Mouse (Mus musculus) testis, adult 2 months (tissue): ENCODE data around the gene Tldc2. TPM values are rescaled to one million over a fixed set of nuclear protein-coding genes. Genes with fewer than 3 reads are reported as not detected.

Experiments
- H3K27ac ChIP-seq: fragments of 200-500 bp; 2 replicates; pipeline ENCODE4 v1.5.1; 2012; ENCODE audit warnings: low read depth, low read length; ENCODE audit not compliant: control insufficient read depth, insufficient read depth
- H3K27me3 ChIP-seq: fragments of 200-500 bp; 2 replicates; pipeline ENCODE4 v1.6.1; 2012; ENCODE audit warnings: mild to moderate bottlenecking, low read length, moderate library complexity; ENCODE audit not compliant: control insufficient read depth, insufficient read depth
- H3K36me3 ChIP-seq: fragments of 200-500 bp; 2 replicates; pipeline ENCODE4 v1.6.1; 2012; ENCODE audit warnings: mild to moderate bottlenecking, low read length; ENCODE audit not compliant: control insufficient read depth, insufficient read depth
- H3K4me1 ChIP-seq: fragments of 200-500 bp; 2 replicates; pipeline ENCODE4 v1.6.1; 2012; ENCODE audit warnings: low read length; ENCODE audit not compliant: control insufficient read depth, insufficient read depth
- H3K4me3 ChIP-seq: fragments of 200-500 bp; 2 replicates; pipeline ENCODE4 v1.5.1; 2012; ENCODE audit warnings: low read depth, mild to moderate bottlenecking, low read length, moderate library complexity, mixed read lengths; ENCODE audit not compliant: control insufficient read depth
- CTCF ChIP-seq: fragments of 200-500 bp; IDR thresholded peaks from 2 replicates; pipeline ENCODE4 v1.5.1; 2012; ENCODE audit warnings: low read depth, mild to moderate bottlenecking, inconsistent platforms, low read length, moderate library complexity; ENCODE audit not compliant: control insufficient read depth, insufficient read depth, insufficient replicate concordance
- POLR2A ChIP-seq: fragments of 200-500 bp; IDR thresholded peaks from 2 replicates; pipeline ENCODE4 v1.6.1; 2012; ENCODE audit warnings: low read depth, mild to moderate bottlenecking, inconsistent platforms, low read length, moderate library complexity; ENCODE audit not compliant: control insufficient read depth
- polyA plus RNA-seq: library from polyadenylated mRNA; depleted of rRNA; stranded (reverse); fragments of >200 nt; gene quantifications from 2 replicates; pipeline ENCODE4 v1.2.3, GENCODE M21; 2012

Tldc2 gene
- polyA plus RNA-seq, 1 experiment: not detected

DNA sequence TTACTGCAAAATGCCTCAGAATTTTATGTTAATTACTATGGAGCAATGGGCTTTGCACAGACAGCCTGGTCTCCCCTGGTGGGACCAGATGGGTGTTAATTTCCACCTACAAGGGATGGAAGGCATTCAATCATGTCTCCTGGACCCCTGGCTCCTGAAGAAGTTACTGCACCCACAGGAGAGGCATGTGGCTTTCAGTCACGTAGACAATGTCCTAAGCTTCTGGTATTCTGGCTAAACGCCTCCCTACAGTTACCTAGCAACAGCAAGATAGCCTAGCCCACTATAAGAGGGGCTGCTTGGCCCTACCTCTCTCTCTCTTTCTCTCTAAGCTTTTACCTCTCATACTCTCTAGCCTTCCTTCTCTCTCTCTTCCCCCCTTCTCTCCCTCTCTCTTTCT is 15.4 kb downstream of the Tldc2 start:
- Histone ChIP-seq H3K4me1 (no peaks in the 10 kb centered on the region), H3K36me3 (no peaks in the 10 kb centered on the region), H3K4me3 (no peak overlapping the region), H3K27ac (no peak overlapping the region), H3K27me3 (no peaks in the 10 kb centered on the region)
- no peak for TF ChIP-seq CTCF
- TF ChIP-seq POLR2A: no peak

DNA sequence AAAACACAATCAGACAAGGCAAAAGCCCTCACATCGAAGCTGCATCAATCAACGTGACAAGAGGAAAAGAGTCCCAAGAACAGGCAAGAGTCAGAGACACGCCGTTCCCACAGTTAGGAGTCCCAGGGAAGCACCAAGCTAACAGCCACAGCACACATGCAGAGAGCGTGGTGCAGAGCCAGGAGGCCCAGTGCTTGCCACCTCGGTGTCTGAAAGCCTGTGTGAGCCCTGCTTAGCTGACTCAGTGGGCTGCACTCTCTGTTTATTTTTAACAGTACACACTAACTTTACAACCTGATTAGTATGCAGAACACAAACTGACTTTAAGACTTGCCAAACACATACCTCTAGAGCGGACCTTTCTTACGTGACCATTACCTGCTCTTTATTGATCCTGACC is 17.6 kb downstream of the Tldc2 start:
- H3K27me3 ChIP-seq: no peaks in the 10 kb centered on the region
- H3K4me3 ChIP-seq: no peak overlapping the region
- no peaks in the 10 kb centered on the region for H3K4me1 ChIP-seq
- no peaks in the 10 kb centered on the region for H3K36me3 ChIP-seq
- TF ChIP-seq POLR2A (no peak), CTCF (no peak)
- no peak overlapping the region for H3K27ac ChIP-seq

DNA sequence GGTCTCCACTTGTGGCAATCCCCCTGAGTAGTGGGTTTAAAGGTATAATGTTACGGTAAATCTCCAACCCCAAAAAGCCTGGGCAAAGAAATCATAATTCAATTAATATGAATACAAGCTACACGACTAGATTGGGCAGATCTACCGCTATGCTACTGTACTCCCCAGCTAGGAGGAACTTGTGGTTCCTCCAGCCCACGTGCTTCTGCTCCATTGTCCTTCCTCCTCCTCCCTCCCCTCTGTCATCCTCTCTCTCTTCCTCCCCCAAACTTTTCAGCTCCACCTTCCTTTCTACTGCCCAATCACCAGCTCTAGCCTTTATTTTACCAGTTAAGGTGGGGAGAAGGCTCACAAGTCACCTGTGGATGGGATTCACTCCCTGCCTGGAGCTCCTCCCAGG is 21.4 kb downstream of the Tldc2 start:
- no peak overlapping the region for H3K27ac ChIP-seq
- no peaks in the 10 kb centered on the region for H3K4me1 ChIP-seq
- no peaks in the 10 kb centered on the region for H3K27me3 ChIP-seq
- no peak for TF ChIP-seq CTCF
- no peak for TF ChIP-seq POLR2A
- no peaks in the 10 kb centered on the region for H3K36me3 ChIP-seq
- no peak overlapping the region for H3K4me3 ChIP-seq

DNA sequence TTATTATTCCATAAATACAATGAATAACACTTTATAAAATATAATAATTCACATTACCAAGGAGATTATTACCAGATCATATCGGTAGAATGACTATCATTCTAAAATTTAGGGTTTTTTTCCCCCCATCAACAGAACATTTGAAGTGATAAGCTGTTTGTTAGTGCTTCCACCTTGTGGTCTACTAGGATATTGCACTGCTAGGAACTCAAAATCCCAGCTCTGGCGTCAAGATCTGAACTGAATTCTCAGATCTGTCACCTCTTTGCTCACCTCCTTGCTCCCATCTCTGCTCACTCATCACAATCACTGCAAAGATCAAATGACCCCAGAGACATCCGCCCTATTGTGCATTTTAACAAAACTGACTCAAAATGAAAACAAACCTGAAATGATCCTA is 30.1 kb downstream of the Tldc2 start:
- TF ChIP-seq POLR2A (no peak), CTCF (no peak)
- H3K36me3 ChIP-seq: no peaks in the 10 kb centered on the region
- no peak overlapping the region for H3K4me3 ChIP-seq
- no peaks in the 10 kb centered on the region for H3K4me1 ChIP-seq
- H3K27me3 ChIP-seq: no peaks in the 10 kb centered on the region
- H3K27ac ChIP-seq: no peak overlapping the region

DNA sequence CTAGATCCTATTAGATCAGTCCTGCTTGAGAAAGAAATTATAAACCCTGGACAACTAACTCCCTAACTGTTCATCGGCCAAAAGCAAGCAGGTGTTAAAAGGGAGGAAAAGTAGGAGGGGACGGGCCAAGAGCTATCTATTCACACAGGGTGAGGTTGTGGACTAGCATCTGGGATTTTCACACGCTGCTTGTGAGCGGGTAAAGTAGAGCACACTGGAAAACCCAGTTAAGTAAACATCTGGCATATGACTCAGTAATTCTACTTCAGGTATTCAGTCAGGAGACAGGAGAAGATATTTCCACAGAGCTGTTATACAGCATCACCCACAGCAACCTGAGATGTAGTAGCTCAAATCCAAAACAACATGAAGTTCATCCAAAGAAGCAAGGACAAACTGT is 31.7 kb downstream of the Tldc2 start:
- no peaks in the 10 kb centered on the region for H3K4me1 ChIP-seq
- H3K36me3 ChIP-seq: no peaks in the 10 kb centered on the region
- no peak overlapping the region for H3K27ac ChIP-seq
- no peak overlapping the region for H3K4me3 ChIP-seq
- TF ChIP-seq POLR2A: no peak
- no peak for TF ChIP-seq CTCF
- no peaks in the 10 kb centered on the region for H3K27me3 ChIP-seq

DNA sequence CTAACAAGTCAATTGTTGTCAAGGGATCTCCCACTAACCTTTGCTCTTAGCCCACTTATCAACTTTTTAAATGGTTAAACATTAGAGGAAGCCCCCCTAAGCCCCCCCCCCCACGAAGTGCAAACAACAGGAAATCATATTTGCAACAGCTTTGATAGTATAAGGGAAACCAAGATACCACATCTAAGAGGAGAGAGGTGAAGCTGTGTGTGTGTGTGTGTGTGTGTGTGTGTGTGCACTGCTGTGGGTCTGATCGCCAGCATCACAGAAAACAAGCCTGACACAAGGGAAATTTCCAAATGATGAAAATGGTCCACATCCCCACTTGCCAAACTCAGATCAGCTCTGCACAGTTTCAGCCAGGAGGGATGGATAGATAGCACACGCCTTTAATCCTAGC is 32.2 kb downstream of the Tldc2 start:
- Histone ChIP-seq H3K4me3 (no peak overlapping the region), H3K4me1 (no peaks in the 10 kb centered on the region), H3K27me3 (no peaks in the 10 kb centered on the region), H3K27ac (no peak overlapping the region), H3K36me3 (no peaks in the 10 kb centered on the region)
- TF ChIP-seq POLR2A: no peak

DNA sequence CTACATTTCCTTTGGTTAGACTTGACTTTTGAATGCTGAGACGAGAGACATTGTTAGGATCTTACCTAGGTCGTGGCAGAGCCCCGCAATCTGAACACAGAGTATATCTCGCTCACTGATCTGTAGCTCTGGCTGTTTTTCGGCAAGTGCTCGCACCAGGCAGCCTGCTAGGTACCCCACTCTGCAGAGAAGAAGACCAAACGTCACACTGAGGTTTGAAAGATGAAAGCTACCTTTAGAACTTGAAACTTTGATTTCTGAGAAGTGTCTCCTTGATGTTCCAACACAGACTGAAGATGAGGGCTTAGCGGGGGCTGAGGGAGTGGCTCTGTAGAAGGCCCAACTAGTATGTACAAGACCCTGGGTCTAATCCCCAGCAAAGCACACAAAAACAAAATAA is 34.9 kb downstream of the Tldc2 start:
- Histone ChIP-seq H3K4me1 (no peaks in the 10 kb centered on the region), H3K4me3 (no peak overlapping the region), H3K27ac (no peak overlapping the region), H3K27me3 (no peaks in the 10 kb centered on the region), H3K36me3 (no peaks in the 10 kb centered on the region)
- TF ChIP-seq POLR2A (no peak), CTCF (no peak)

DNA sequence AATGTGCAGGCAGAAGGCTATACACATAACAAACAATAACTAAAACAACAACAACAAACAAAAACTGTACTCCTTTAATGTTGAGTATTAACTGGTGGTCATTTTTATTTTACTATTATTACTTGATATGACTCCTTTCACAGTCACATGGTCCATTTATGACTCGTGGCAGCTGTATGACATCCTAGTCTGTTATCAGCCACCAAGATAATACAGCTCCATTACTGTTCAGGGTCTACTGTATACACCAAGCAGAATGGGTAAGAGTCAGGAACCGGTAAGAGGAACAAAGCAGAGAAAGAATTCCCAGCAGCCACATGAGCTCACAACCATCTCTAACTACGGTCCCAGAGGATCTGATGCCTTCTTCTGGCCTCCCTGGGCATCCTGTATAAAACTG is 38.4 kb downstream of the Tldc2 start:
- Histone ChIP-seq H3K36me3 (no peaks in the 10 kb centered on the region), H3K4me1 (no peaks in the 10 kb centered on the region), H3K27ac (no peak overlapping the region), H3K27me3 (no peaks in the 10 kb centered on the region), H3K4me3 (no peak overlapping the region)
- TF ChIP-seq POLR2A (no peak), CTCF (no peak)
